In the genomic region with DNA sequence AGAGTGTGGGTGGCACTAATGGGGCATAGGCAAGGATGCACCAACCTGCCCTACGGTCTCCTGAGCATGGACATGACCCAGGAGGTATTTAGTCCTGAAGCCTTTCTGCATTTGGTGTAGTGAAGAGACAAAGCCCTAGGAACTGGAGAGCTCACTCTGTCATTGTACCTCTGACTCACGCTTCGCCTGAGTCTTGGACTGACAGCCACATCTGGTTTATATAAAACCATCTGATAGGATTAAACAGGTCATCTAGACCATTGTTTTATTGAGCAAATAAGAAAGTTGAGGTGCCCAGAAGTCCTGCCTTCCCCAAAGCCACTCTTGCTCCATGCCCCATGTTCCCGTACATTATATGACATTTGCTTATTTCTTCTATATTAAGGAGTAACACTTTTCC, we compare ENCODE assay signal across 32 mouse cellular contexts.
DNase-seq lines count a peak whose midpoint lies in the region; ATAC-seq lines count a peak whose summit lies in the region.
"Had no signal": no experiment of that assay in that cellular context is flagged by ENCODE, and none has a peak within 500 bp of the region (broad histone marks: within the 10 kb centered on the region; RNA-seq: fewer than 3 reads in every experiment).

No protein-coding gene starts in this region.

- WGBS in forebrain, embryonic 10.5 days, result 74% methylated on average over 4 of the region's 4 CpGs
- WGBS in forebrain, embryonic 15.5 days, result 81% methylated on average over 4 of the region's 4 CpGs
- WGBS in embryonic facial prominence, embryonic 12.5 days, result 42% methylated on average over 4 of the region's 4 CpGs
- 53% methylated on average over 4 of the region's 4 CpGs for WGBS in limb, embryonic 10.5 days

- no peak overlapping the region for H3K4me3 ChIP-seq in forebrain, embryonic 10.5 days
- H3K4me3 ChIP-seq in forebrain, embryonic 15.5 days, result no peak overlapping the region
- no peak overlapping the region for H3K4me3 ChIP-seq in embryonic facial prominence, embryonic 12.5 days
- H3K4me3 ChIP-seq in limb, embryonic 10.5 days, result no peak overlapping the region
- H3K4me3 ChIP-seq: erythroblast, embryonic 14.5 days; forebrain, embryonic 12.5 days; heart, embryonic 12.5 days; hindbrain, embryonic 10.5 days; hindbrain, embryonic 15.5 days; limb, embryonic 12.5 days; liver, embryonic 13.5 days; megakaryocyte, embryonic 14.5 days; midbrain, embryonic 12.5 days; neural tube, embryonic 13.5 days had no signal

- no peak overlapping the region for H3K4me2 ChIP-seq in forebrain, embryonic 15.5 days (replicated peaks)
- no peak overlapping the region for H3K4me2 ChIP-seq in embryonic facial prominence, embryonic 12.5 days (replicated peaks)
- H3K4me2 ChIP-seq: forebrain, embryonic 12.5 days; heart, embryonic 12.5 days; hindbrain, embryonic 15.5 days; limb, embryonic 12.5 days; liver, embryonic 13.5 days; midbrain, embryonic 12.5 days; neural tube, embryonic 13.5 days had no signal

- no peaks in the 10 kb centered on the region; the same call in 1 of the 2 replicates for H3K36me3 ChIP-seq in forebrain, embryonic 10.5 days (replicated peaks)
- no peaks in the 10 kb centered on the region for H3K36me3 ChIP-seq in forebrain, embryonic 15.5 days
- H3K36me3 ChIP-seq in embryonic facial prominence, embryonic 12.5 days, result no peaks in the 10 kb centered on the region
- H3K36me3 ChIP-seq in limb, embryonic 10.5 days, result no peaks in the 10 kb centered on the region
- H3K36me3 ChIP-seq: forebrain, embryonic 12.5 days; heart, embryonic 12.5 days; hindbrain, embryonic 10.5 days; hindbrain, embryonic 15.5 days; limb, embryonic 12.5 days; liver, embryonic 13.5 days; midbrain, embryonic 12.5 days; neural tube, embryonic 13.5 days had no signal

- no peak for DNase-seq in forebrain, embryonic 10.5 days (ENCODE audit: extremely low spot score, low spot score)
- DNase-seq in limb, embryonic 10.5 days (ENCODE audit: low spot score), result no peak
- no peak for DNase-seq in adrenal gland, adult 8-10 months
- DNase-seq in cerebellum, postnatal 36 days, result no peak
- no peak for DNase-seq in heart, adult 11 months
- DNase-seq in embryo, embryonic 9.5 days (ENCODE audit: extremely low spot score), result no peak
- DNase-seq: cerebellum, adult 8-10 months; cerebellum, postnatal 25 days; gastrocnemius, postnatal 14 days; heart, adult 18-20 months; heart, postnatal 10 days; kidney, adult 18-20 months; kidney, postnatal 36 days; layer of hippocampus, postnatal 36 days; liver, embryonic 13.5 days; lung, adult 18-20 months; lung, postnatal 4 days; thymus, adult 2 months; thymus, postnatal 36 days had no signal

- ATAC-seq in forebrain, embryonic 15.5 days (replicated peaks), result no peak
- ATAC-seq in embryonic facial prominence, embryonic 12.5 days (ENCODE audit: insufficient number of reproducible peaks, insufficient read depth, low FRiP score, low TSS enrichment), result no peak
- ATAC-seq: inflammation-experienced regulatory T-cells, adult 6 months; lung, postnatal 0 days had no signal

- H3K9me3 ChIP-seq in forebrain, embryonic 10.5 days, result no peaks in the 10 kb centered on the region
- no peaks in the 10 kb centered on the region for H3K9me3 ChIP-seq in forebrain, embryonic 15.5 days
- no peaks in the 10 kb centered on the region for H3K9me3 ChIP-seq in embryonic facial prominence, embryonic 12.5 days
- no peaks in the 10 kb centered on the region for H3K9me3 ChIP-seq in limb, embryonic 10.5 days (replicated peaks)
- H3K9me3 ChIP-seq: forebrain, embryonic 12.5 days; heart, embryonic 12.5 days; hindbrain, embryonic 10.5 days; hindbrain, embryonic 15.5 days; limb, embryonic 12.5 days; liver, embryonic 13.5 days; megakaryocyte, embryonic 14.5 days; midbrain, embryonic 12.5 days; neural tube, embryonic 13.5 days had no signal

- H3K9ac ChIP-seq in forebrain, embryonic 15.5 days (replicated peaks), result no peak overlapping the region
- no peak overlapping the region for H3K9ac ChIP-seq in embryonic facial prominence, embryonic 12.5 days
- H3K9ac ChIP-seq: forebrain, embryonic 12.5 days; heart, embryonic 12.5 days; hindbrain, embryonic 15.5 days; limb, embryonic 12.5 days; liver, embryonic 13.5 days; midbrain, embryonic 12.5 days; neural tube, embryonic 13.5 days had no signal

- H3K4me1 ChIP-seq in forebrain, embryonic 10.5 days, result peaks cover 82% of the 10 kb centered on the region
- H3K4me1 ChIP-seq in forebrain, embryonic 15.5 days, result peaks cover under 1% of the 10 kb centered on the region; the same call in 1 of the 2 replicates
- peaks cover 66% of the 10 kb centered on the region for H3K4me1 ChIP-seq in embryonic facial prominence, embryonic 12.5 days
- peaks cover 88% of the 10 kb centered on the region for H3K4me1 ChIP-seq in limb, embryonic 10.5 days
- H3K4me1 ChIP-seq: liver, embryonic 13.5 days had no signal

- H3K27ac ChIP-seq in forebrain, embryonic 10.5 days, result 0 out of 2 replicates have a peak overlapping the region, but pooled peaks have one; percentile 16
- no peak overlapping the region for H3K27ac ChIP-seq in forebrain, embryonic 15.5 days (replicated peaks)
- peak overlapping the region; percentile 47; the same call in 1 of the 2 replicates for H3K27ac ChIP-seq in embryonic facial prominence, embryonic 12.5 days
- H3K27ac ChIP-seq in limb, embryonic 10.5 days, result 0 out of 2 replicates have a peak overlapping the region, but pooled peaks have one; percentile 34
- H3K27ac ChIP-seq: forebrain, embryonic 12.5 days; hindbrain, embryonic 10.5 days; hindbrain, embryonic 15.5 days; limb, embryonic 12.5 days; liver, embryonic 13.5 days; midbrain, embryonic 12.5 days; neural tube, embryonic 13.5 days had no signal

- H3K27me3 ChIP-seq in forebrain, embryonic 10.5 days (ENCODE audit: poor library complexity, severe bottlenecking), result no peaks in the 10 kb centered on the region
- H3K27me3 ChIP-seq in forebrain, embryonic 15.5 days, result no peaks in the 10 kb centered on the region
- 0 out of 2 replicates have a peak, but pooled peaks cover 3% of the 10 kb centered on the region for H3K27me3 ChIP-seq in embryonic facial prominence, embryonic 12.5 days
- H3K27me3 ChIP-seq in limb, embryonic 10.5 days (ENCODE audit: low read depth, poor library complexity, severe bottlenecking), result no peaks in the 10 kb centered on the region
- H3K27me3 ChIP-seq: forebrain, embryonic 12.5 days; heart, embryonic 12.5 days; hindbrain, embryonic 15.5 days; limb, embryonic 12.5 days; liver, embryonic 13.5 days; midbrain, embryonic 12.5 days; neural tube, embryonic 13.5 days had no signal
